Comparison of ENCODE assay signal across 16 mouse cellular contexts in genomic region chr12:48387724-48388123, GRCm38 (mm10).
"Had no signal": no experiment of that assay in that cellular context is flagged by ENCODE, and none has a peak within 500 bp of the region (broad histone marks: within the 10 kb centered on the region; RNA-seq: fewer than 3 reads in every experiment).

No protein-coding gene starts in this region.

- H3K36me3 ChIP-seq: midbrain, embryonic 13.5 days; midbrain, embryonic 15.5 days; neural tube, embryonic 12.5 days; stomach, embryonic 15.5 days had no signal

- H3K4me1 ChIP-seq: megakaryocyte, embryonic 14.5 days; midbrain, embryonic 15.5 days; neural tube, embryonic 12.5 days; stomach, embryonic 15.5 days had no signal

- H3K4me3 ChIP-seq: megakaryocyte, embryonic 14.5 days; midbrain, embryonic 13.5 days; midbrain, embryonic 15.5 days; neural tube, embryonic 12.5 days; stomach, embryonic 15.5 days had no signal

- H3K9me3 ChIP-seq: megakaryocyte, embryonic 14.5 days; midbrain, embryonic 13.5 days; midbrain, embryonic 15.5 days; neural tube, embryonic 12.5 days; stomach, embryonic 15.5 days had no signal

- DNase-seq: lung, adult 18-20 months; lung, embryonic 14.5 days; lung, postnatal 10 days; lung, postnatal 36 days; right cerebral cortex, postnatal 14 days; thymus, adult 2 months; thymus, postnatal 25 days; thymus, postnatal 4 days had no signal

- H3K9ac ChIP-seq: lung, embryonic 14.5 days; midbrain, embryonic 13.5 days; midbrain, embryonic 15.5 days; neural tube, embryonic 12.5 days; stomach, embryonic 15.5 days had no signal

- H3K4me2 ChIP-seq: lung, embryonic 14.5 days; midbrain, embryonic 11.5 days; midbrain, embryonic 13.5 days; midbrain, embryonic 15.5 days; neural tube, embryonic 12.5 days; stomach, embryonic 15.5 days had no signal

- H3K27ac ChIP-seq: macrophage; midbrain, embryonic 15.5 days; neural tube, embryonic 12.5 days; stomach, embryonic 15.5 days; stomach, postnatal 0 days had no signal

- H3K27me3 ChIP-seq: megakaryocyte, embryonic 14.5 days; midbrain, embryonic 13.5 days; midbrain, embryonic 15.5 days; neural tube, embryonic 12.5 days; stomach, embryonic 15.5 days had no signal
